Mouse (Mus musculus) midbrain, embryonic 16.5 days (tissue): ENCODE measurements at regions not wholly inside any gene's neighbourhood (a gene's known extent, or its start where the extent isn't known, plus 50 kb on each side); places are given as distances from the start of the nearest gene placed in this dataset.

Source experiments
- ATAC-seq: fragments of 200-750 bp; cut with Nextera tagmentation; 2 replicates; pipeline ENCODE4 v1.8.0; 2017; ENCODE audit warnings: moderate TSS enrichment
- H3K27ac ChIP-seq: fragments of 300-500 bp; sonication (generic); 2 replicates; pipeline ENCODE4 v1.5.1; 2014; ENCODE audit warnings: mild to moderate bottlenecking, low read length, mixed read lengths
- H3K27me3 ChIP-seq: fragments of 300-500 bp; sonication (generic); 2 replicates; pipeline ENCODE4 v1.6.1; 2014; ENCODE audit warnings: low read depth, low read length, mixed read lengths; ENCODE audit not compliant: control insufficient read depth, insufficient read depth
- H3K36me3 ChIP-seq: fragments of 300-500 bp; sonication (generic); 2 replicates; pipeline ENCODE4 v1.6.1; 2014; ENCODE audit warnings: mild to moderate bottlenecking, low read length, moderate library complexity, mixed read lengths; ENCODE audit not compliant: control insufficient read depth, insufficient read depth
- H3K4me1 ChIP-seq: fragments of 300-500 bp; sonication (generic); 2 replicates; pipeline ENCODE4 v1.6.1; 2014; ENCODE audit warnings: mild to moderate bottlenecking, low read length, mixed read lengths; ENCODE audit not compliant: control insufficient read depth, insufficient read depth
- H3K4me2 ChIP-seq: fragments of 300-500 bp; sonication (generic); 2 replicates; pipeline ENCODE4 v1.6.1; 2014; ENCODE audit warnings: mild to moderate bottlenecking, low read length, mixed read lengths
- H3K4me3 ChIP-seq: fragments of 300-500 bp; sonication (generic); 2 replicates; pipeline ENCODE4 v1.5.1; 2014; ENCODE audit warnings: low read depth, mild to moderate bottlenecking, low read length, moderate library complexity, mixed read lengths
- H3K9ac ChIP-seq: fragments of 300-500 bp; sonication (generic); 2 replicates; pipeline ENCODE4 v1.6.1; 2014; ENCODE audit warnings: low read depth, low read length, mixed read lengths
- H3K9me3 ChIP-seq: fragments of 300-500 bp; sonication (generic); replicated peaks from 2 replicates; pipeline ENCODE4 v1.6.1; 2014; ENCODE audit warnings: mild to moderate bottlenecking, low read length, mixed read lengths; ENCODE audit not compliant: control insufficient read depth, poor library complexity, severe bottlenecking
- WGBS: fragments of 180-500 bp; shearing (Covaris S2); extraction: QIAGEN DNeasy Blood & Tissue Kit; methylation state at CpG from one replicate; pipeline ENCODE4 v1.1.7; 2014; 5-methylcytosine and 5-hydroxymethylcytosine counted together

DNA sequence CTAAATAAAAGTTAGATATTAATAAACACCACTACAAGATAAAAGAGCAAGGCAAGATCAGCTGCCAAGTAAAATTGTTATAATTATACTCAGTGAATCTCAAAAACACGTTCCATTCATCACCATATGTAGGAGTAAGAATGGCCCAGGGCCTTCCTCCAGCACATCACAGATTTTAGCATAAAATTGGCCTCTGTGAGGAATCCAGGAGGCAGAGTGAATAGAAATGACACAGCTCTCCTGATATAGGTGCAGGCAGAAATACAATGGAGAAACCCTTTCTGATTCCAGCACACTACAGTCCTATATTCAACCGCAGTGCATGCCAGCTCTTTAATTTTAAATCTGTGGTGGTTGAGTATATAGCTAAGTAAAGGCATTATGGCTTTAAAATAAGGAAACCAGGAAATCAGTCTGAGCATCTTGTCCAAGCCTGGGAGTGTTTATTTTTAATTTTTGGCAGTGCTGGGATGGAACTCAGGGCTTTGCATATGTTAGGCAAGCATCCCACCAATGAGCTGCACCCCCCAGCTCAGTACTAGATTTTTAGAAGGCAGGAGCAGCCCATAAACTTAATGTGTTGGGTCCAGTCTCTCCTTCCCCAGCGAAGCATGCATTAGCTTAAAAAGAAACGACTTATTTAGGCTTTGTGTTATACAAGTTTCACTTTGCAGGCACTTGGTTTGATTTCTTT, 158.3 kb upstream of the Ptprz1 start:
- H3K27ac ChIP-seq, result peak overlapping the region; percentile 77
- WGBS, result 73% methylated on average over 4 of the region's 4 CpGs
- no peak overlapping the region for H3K9ac ChIP-seq
- H3K4me2 ChIP-seq, result no peak overlapping the region
- H3K36me3 ChIP-seq, result no peaks in the 10 kb centered on the region
- ATAC-seq, result no peak; the same call in 1 of the 2 replicates
- H3K27me3 ChIP-seq, result no peaks in the 10 kb centered on the region
- no peaks in the 10 kb centered on the region for H3K9me3 ChIP-seq
- H3K4me3 ChIP-seq, result no peak overlapping the region
- peaks cover 19% of the 10 kb centered on the region for H3K4me1 ChIP-seq

DNA sequence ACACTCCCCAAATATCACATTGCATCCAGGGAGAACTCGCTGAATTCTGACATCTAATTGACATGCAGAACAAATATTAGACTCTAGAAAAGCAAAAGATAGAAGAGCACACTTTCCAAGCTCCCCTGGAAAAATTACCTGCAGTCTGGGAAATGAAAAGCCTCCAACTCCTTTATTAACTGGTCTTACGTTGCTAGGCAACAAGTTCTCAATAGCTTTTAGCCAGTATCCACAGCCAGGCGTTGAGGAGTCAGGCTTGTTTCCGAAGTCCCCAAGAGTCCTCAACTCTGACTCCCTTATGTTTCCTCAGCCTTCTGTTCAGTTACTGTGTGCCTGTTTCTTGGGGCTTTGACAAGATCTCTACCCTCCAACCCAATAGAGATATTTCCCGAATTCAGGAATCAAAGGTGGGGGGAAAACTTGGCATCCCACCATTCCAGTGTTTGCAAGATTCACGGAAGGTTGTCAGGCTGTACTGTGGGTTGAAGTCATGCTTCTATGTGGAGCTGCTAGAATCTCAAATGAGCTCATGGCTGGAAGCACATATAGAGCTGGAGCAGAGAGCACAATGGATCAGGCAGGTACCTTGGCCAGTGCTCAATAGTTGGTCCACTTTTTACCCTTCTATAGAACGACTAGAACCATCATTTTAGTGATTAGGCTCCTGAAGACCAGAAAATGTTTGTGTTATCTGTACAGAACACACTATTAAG, 159.0 kb upstream of the Ptprz1 start:
- Histone ChIP-seq H3K27ac (peak overlapping the region; percentile 77), H3K4me1 (peaks cover 19% of the 10 kb centered on the region), H3K4me2 (peak overlapping the region; percentile 40), H3K9ac (no peak overlapping the region), H3K4me3 (no peak overlapping the region), H3K27me3 (no peaks in the 10 kb centered on the region), H3K9me3 (no peaks in the 10 kb centered on the region), H3K36me3 (no peaks in the 10 kb centered on the region)
- peak; percentile 93 for ATAC-seq
- 25% methylated on average over 7 of the region's 7 CpGs for WGBS

DNA sequence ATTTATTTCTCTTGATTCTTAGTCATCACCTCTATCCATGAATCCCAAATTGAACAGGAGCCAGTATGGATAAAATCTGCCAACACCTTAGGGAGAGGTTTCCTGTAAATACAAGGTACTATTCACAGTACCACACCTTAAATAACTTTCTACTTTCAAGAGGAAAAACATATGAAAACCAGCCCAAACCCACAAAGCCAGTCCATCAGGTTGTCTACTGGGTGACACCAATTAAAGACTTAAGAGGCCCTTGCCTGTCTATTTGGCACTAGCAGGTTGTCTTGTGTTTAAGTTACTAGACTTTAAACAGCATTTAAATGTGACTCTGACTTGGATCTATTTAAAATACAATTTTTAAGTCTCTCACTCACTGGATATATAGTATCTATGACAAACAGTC, 177.1 kb upstream of the Ptprz1 start:
- H3K9me3 ChIP-seq, result no peaks in the 10 kb centered on the region
- ATAC-seq, result no peak
- H3K27me3 ChIP-seq, result no peaks in the 10 kb centered on the region
- H3K27ac ChIP-seq, result no peak overlapping the region
- H3K36me3 ChIP-seq, result no peaks in the 10 kb centered on the region
- H3K4me2 ChIP-seq, result no peak overlapping the region
- no peak overlapping the region for H3K4me3 ChIP-seq
- no peaks in the 10 kb centered on the region for H3K4me1 ChIP-seq
- H3K9ac ChIP-seq, result no peak overlapping the region

DNA sequence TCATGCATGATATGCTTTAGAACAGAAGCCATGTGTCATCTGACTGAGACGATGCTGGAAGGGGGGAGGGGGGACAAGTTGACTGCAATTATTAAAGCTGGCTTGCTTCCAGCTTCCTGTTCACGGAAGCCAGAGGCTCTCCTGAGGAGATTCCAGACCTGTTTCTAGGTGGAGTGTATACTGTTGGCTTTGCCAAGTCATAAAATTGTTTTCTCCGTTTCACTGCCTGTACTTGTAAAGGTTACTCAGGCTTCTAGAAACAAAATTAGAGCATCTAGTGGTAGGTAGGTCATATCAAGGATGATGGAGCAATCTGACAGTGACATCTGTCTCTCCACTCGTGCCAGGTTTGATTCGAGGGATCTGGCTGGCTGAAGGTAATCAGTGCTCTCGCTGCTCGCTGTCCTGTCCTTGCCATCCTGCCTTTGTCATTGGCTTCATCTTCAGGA, 186.6 kb upstream of the Ptprz1 start:
- no peak overlapping the region for H3K27ac ChIP-seq
- WGBS, result 63% methylated on average over 7 of the region's 7 CpGs

DNA sequence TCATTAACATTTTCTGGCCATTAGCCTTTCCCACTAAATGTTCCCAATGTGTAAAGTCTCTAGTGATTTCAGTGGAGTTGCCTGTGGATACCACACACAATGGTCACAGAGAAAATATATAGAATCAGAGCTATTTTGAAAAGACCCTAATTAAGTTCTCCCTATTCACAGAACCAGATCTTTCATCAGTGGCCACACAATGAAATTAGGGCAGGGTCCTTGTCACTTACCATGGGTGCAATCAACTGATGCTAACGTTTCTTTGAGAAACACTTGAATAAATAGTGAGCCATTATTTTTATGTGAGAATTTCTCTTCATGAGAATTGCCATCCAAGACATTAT, 200.7 kb upstream of the Ptprz1 start:
- Histone ChIP-seq H3K4me2 (no peak overlapping the region), H3K4me1 (no peaks in the 10 kb centered on the region), H3K27ac (no peak overlapping the region), H3K9me3 (no peaks in the 10 kb centered on the region), H3K27me3 (no peaks in the 10 kb centered on the region), H3K4me3 (no peak overlapping the region), H3K9ac (no peak overlapping the region), H3K36me3 (no peaks in the 10 kb centered on the region)
- ATAC-seq, result no peak
- 40% methylated on average over 1 of the region's 1 CpGs for WGBS

More for the DNA sequence above, 186.6 kb upstream of the Ptprz1 start:
- H3K9me3 ChIP-seq, result no peaks in the 10 kb centered on the region
- H3K27me3 ChIP-seq, result no peaks in the 10 kb centered on the region
- H3K9ac ChIP-seq, result no peak overlapping the region
- peak; percentile 28; the same call in 1 of the 2 replicates for ATAC-seq
- H3K36me3 ChIP-seq, result no peaks in the 10 kb centered on the region
- no peak overlapping the region for H3K4me3 ChIP-seq
- 0 out of 2 replicates have a peak, but pooled peaks cover 3% of the 10 kb centered on the region for H3K4me1 ChIP-seq
- H3K4me2 ChIP-seq, result no peak overlapping the region

DNA sequence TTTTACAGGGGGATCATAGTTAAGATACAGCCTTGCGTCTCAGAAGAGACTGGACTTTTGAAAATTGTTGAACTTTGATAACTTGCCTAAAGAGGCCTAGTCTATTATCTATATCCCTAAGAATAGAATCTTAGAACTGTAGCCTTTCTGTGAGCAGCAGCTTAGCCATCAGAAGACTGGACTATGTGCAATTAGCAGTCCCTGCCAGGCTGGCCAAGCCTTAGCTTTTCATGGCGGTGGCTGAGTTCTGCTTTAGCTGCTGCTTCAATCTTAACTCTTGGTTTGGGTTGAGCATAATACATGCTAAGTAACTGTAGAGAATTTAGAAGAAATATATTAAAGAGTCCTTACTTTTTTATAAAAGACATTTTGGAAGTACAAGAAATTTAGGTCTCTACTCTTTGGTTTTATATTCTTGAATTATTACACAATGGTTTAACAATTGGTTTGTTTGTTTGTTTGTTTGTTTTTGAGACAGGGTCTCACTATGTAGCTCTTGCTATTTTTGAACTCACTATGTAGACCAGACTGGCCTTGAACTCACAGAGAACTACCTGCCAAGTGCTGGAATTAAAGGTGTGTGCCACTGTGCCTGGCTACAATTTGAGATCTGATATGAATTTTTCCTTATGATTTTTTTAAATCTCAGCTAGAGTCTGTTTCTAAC, 201.2 kb upstream of the Ptprz1 start:
- no peaks in the 10 kb centered on the region for H3K27me3 ChIP-seq
- H3K9ac ChIP-seq, result no peak overlapping the region
- no peak overlapping the region for H3K4me3 ChIP-seq
- H3K4me1 ChIP-seq, result no peaks in the 10 kb centered on the region
- H3K9me3 ChIP-seq, result no peaks in the 10 kb centered on the region
- WGBS, result 72% methylated on average over 2 of the region's 2 CpGs
- H3K4me2 ChIP-seq, result no peak overlapping the region
- no peaks in the 10 kb centered on the region for H3K36me3 ChIP-seq
- ATAC-seq, result no peak
- H3K27ac ChIP-seq, result no peak overlapping the region

DNA sequence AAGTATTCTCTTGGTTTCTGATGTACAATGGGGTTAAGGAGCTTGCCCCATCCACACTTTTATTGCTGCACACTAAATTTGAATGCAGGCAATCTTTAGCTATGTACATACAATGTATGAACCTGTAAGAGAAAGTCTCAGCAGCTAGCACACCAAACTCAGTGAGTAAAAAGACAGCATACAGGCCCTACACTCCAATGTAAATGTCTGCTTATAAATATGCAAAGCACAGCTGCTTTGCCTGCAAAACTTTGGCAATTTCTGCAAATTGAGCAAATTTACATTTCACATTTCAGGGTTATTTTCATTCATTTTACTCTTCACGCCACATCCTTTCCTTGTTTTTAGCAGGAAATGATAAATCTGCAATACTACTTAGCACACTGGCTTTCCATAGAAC, 203.8 kb upstream of the Ptprz1 start:
- no peak overlapping the region for H3K4me3 ChIP-seq
- no peaks in the 10 kb centered on the region for H3K4me1 ChIP-seq
- H3K9ac ChIP-seq, result no peak overlapping the region
- ATAC-seq, result no peak
- no peak overlapping the region for H3K4me2 ChIP-seq
- WGBS, result 76% methylated on average over 1 of the region's 1 CpGs
- H3K27me3 ChIP-seq, result no peaks in the 10 kb centered on the region
- no peaks in the 10 kb centered on the region for H3K9me3 ChIP-seq
- H3K27ac ChIP-seq, result no peak overlapping the region
- H3K36me3 ChIP-seq, result no peaks in the 10 kb centered on the region

DNA sequence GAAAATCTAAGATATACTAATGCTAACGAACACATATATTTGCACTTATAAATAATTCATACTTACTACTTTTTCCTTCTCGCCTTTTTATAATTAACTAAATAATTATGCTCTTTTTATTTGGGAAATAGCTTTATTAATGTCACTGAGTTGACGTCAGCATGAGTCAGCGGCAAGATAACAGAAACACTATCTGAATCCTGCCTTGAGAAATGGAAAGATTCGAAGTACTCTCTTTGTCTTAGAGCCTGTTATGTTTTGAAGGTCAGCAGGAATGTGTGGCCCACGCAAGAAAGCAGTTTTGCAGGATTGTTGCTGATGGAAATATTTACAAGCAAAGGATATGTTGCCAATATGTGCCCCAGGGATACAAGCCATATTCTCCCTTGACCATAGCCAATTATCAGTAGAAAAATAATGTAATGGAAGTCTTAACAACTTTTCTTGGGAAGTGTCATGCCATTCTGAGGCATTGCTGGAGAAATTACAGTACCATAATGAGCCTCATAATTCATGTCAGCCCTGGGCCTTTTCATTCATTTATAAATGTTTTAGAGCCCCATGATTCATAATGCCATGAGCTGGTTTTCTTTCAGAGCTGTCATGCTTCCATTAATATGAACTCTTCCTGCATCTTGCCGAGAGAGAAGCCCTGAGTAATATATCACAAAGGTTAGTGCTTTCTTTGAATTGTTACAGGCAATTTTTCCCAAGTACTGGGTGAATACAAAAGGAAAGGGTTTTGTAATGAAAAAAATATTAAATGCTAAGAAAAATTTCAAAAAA, 206.9 kb upstream of the Ptprz1 start:
- WGBS, result 78% methylated on average over 7 of the region's 7 CpGs
- Histone ChIP-seq H3K36me3 (no peaks in the 10 kb centered on the region), H3K9ac (no peak overlapping the region), H3K27me3 (no peaks in the 10 kb centered on the region), H3K27ac (no peak overlapping the region), H3K9me3 (no peaks in the 10 kb centered on the region), H3K4me2 (no peak overlapping the region), H3K4me3 (no peak overlapping the region), H3K4me1 (no peaks in the 10 kb centered on the region)
- no peak for ATAC-seq
